Comparison of ENCODE assay signal across 26 mouse cellular contexts in genomic region chr6:33806072-33806782, GRCm38 (mm10).
DNase-seq lines count a peak whose midpoint lies in the region; ATAC-seq and TF ChIP-seq lines count a peak whose summit lies in the region.
"Had no signal": no experiment of that assay in that cellular context is flagged by ENCODE, and none has a peak within 500 bp of the region (broad histone marks: within the 10 kb centered on the region; RNA-seq: fewer than 3 reads in every experiment).

No protein-coding gene starts in this region.

- TF ChIP-seq RAD21 in MEL (IDR thresholded peaks at IDR 0.05; ENCODE audit: low read depth, low read length): no peak; the same call in 1 of the 2 replicates

- peak; percentile 30 for ATAC-seq in inflammation-experienced regulatory T-cells, adult 6 months
- ATAC-seq in CD4-positive, CD25-positive, alpha-beta regulatory T cell, adult 4 months: no peak
- ATAC-seq: forebrain, embryonic 13.5 days; intestine, embryonic 15.5 days; midbrain, embryonic 13.5 days; Patski had no signal

- peak; percentile 39 to 48 for DNase-seq in cerebellum, adult 18-20 months
- no peak for DNase-seq in cerebellum, postnatal 4 days (ENCODE audit: low spot score in 2 of 2)
- DNase-seq in MEL (ENCODE audit: low read depth, low spot score): peak; percentile 69
- DNase-seq in cerebellum, adult 9-11 months: peak; percentile 55
- no peak for DNase-seq in embryo, embryonic 10.5 days (ENCODE audit: low spot score)
- DNase-seq in adrenal gland, adult 18-20 months (ENCODE audit: low spot score in 2 of 2): no peak
- DNase-seq: adrenal gland, postnatal 25 days; heart, adult 2 months; heart, postnatal 4 days; kidney, adult 2 months; kidney, postnatal 36 days; lung, postnatal 4 days; right cerebral cortex, postnatal 25 days; thymus, postnatal 14 days had no signal

- H3K9me3 ChIP-seq in MEL (replicated peaks; ENCODE audit: insufficient read depth, low read length): no peaks in the 10 kb centered on the region
- H3K9me3 ChIP-seq: forebrain, embryonic 13.5 days; heart, embryonic 12.5 days; hindbrain, embryonic 15.5 days; intestine, embryonic 15.5 days; limb, embryonic 13.5 days; midbrain, embryonic 13.5 days; neural tube, embryonic 15.5 days; stomach, embryonic 15.5 days had no signal

- peaks cover 0 to 14% of the 10 kb centered on the region in 2 experiments; a peak in 2 of 4 replicates for H3K36me3 ChIP-seq in MEL (ENCODE audit: control insufficient read depth in 1 of 2, insufficient read depth in 2 of 2, low read length in 2 of 2)
- H3K36me3 ChIP-seq: heart, embryonic 12.5 days; hindbrain, embryonic 15.5 days; intestine, embryonic 15.5 days; limb, embryonic 13.5 days; midbrain, embryonic 13.5 days; neural tube, embryonic 15.5 days; stomach, embryonic 15.5 days had no signal

- H3K4me3 ChIP-seq in MEL (ENCODE audit: control insufficient read depth in 1 of 2, insufficient read depth in 1 of 2, low read depth in 2 of 2, low read length in 2 of 2): no peak overlapping the region
- H3K4me3 ChIP-seq: forebrain, embryonic 13.5 days; heart, adult 2 months; heart, embryonic 12.5 days; hindbrain, embryonic 15.5 days; intestine, embryonic 15.5 days; layer of hippocampus, adult 2 months; limb, embryonic 13.5 days; midbrain, embryonic 13.5 days; neural tube, embryonic 15.5 days; stomach, embryonic 15.5 days had no signal

- H3K4me1 ChIP-seq in MEL (ENCODE audit: control insufficient read depth in 1 of 2, insufficient read depth in 2 of 2, low read length in 2 of 2): peaks cover 0 to 11% of the 10 kb centered on the region in 2 experiments; a peak in 2 of 4 replicates
- H3K4me1 ChIP-seq: hindbrain, embryonic 15.5 days; intestine, embryonic 15.5 days; limb, embryonic 13.5 days; neural tube, embryonic 15.5 days; stomach, embryonic 15.5 days had no signal

- TF ChIP-seq POLR2A in MEL (IDR thresholded peaks at IDR 0.05; ENCODE audit: control insufficient read depth in 1 of 2, insufficient read depth in 1 of 2, low read depth in 1 of 2, low read length in 2 of 2, poor library complexity in 1 of 2): no peak

- H3K27ac ChIP-seq in MEL (ENCODE audit: control insufficient read depth, low read depth, low read length): no peak overlapping the region
- H3K27ac ChIP-seq: forebrain, embryonic 13.5 days; heart, adult 2 months; hindbrain, embryonic 15.5 days; intestine, embryonic 15.5 days; limb, embryonic 13.5 days; midbrain, embryonic 13.5 days; neural tube, embryonic 15.5 days; stomach, embryonic 15.5 days had no signal

- TF ChIP-seq EP300 in MEL (IDR thresholded peaks at IDR 0.05; ENCODE audit: low read depth in 1 of 2, low read length in 2 of 2): peak; percentile 75 to 83

- H3K79me2 ChIP-seq in MEL (ENCODE audit: control insufficient read depth, insufficient read depth, low read length, poor library complexity): no peaks in the 10 kb centered on the region

- no peaks in the 10 kb centered on the region for H3K27me3 ChIP-seq in MEL (ENCODE audit: control insufficient read depth in 1 of 2, insufficient read depth in 2 of 2, low read length in 2 of 2)
- H3K27me3 ChIP-seq: forebrain, embryonic 13.5 days; heart, embryonic 12.5 days; hindbrain, embryonic 15.5 days; intestine, embryonic 15.5 days; limb, embryonic 13.5 days; midbrain, embryonic 13.5 days; neural tube, embryonic 15.5 days; Patski; stomach, embryonic 15.5 days had no signal

- TF ChIP-seq CTCF in MEL (IDR thresholded peaks at IDR 0.05 in 2 of 3, conservative IDR thresholded peaks at IDR 0.05 in 1 of 3; ENCODE audit: control insufficient read depth in 1 of 3, insufficient read depth in 1 of 3, low read depth in 2 of 3, low read length in 3 of 3, poor library complexity in 1 of 3, severe bottlenecking in 1 of 3): no peak

- no peak overlapping the region for H3K9ac ChIP-seq in MEL (ENCODE audit: control insufficient read depth, low read depth, low read length, poor library complexity, severe bottlenecking)
- H3K9ac ChIP-seq: forebrain, embryonic 13.5 days; heart, embryonic 12.5 days; hindbrain, embryonic 15.5 days; intestine, embryonic 15.5 days; limb, embryonic 13.5 days; midbrain, embryonic 13.5 days; neural tube, embryonic 15.5 days; stomach, embryonic 15.5 days had no signal

TF ChIP-seq in MEL, 35 proteins besides CTCF, POLR2A, EP300 and RAD21:
- TF ChIP-seq ELF1 (IDR thresholded peaks at IDR 0.05; ENCODE audit: low read depth, low read length): no peak
- peak; percentile 97 for TF ChIP-seq RCOR1 (IDR thresholded peaks at IDR 0.05; ENCODE audit: low read depth, low read length)
- 0 out of 2 replicates have a peak, but pooled peaks have one; percentile 34 for TF ChIP-seq MYC (IDR thresholded peaks at IDR 0.05; ENCODE audit: low read depth, low read length)
- TF ChIP-seq SIN3A (IDR thresholded peaks at IDR 0.05; ENCODE audit: low read length): no peak
- peak; percentile 36; the same call in 1 of the 2 replicates for TF ChIP-seq ETS1 (IDR thresholded peaks at IDR 0.05; ENCODE audit: low read depth, low read length)
- TF ChIP-seq SMC3 (IDR thresholded peaks at IDR 0.05; ENCODE audit: low read depth, low read length): no peak
- 0 out of 2 replicates have a peak, but pooled peaks have one; percentile 36 for TF ChIP-seq MYB (IDR thresholded peaks at IDR 0.05; ENCODE audit: low read depth, low read length)
- 0 out of 2 replicates have a peak, but pooled peaks have one; percentile 16 for TF ChIP-seq MAFK (IDR thresholded peaks at IDR 0.05; ENCODE audit: borderline replicate concordance, low read depth, low read length)
- peak; percentile 42; the same call in 1 of the 2 replicates for TF ChIP-seq TBP (IDR thresholded peaks at IDR 0.05; ENCODE audit: low read depth, low read length)
- no peak for TF ChIP-seq GABPA (IDR thresholded peaks at IDR 0.05; ENCODE audit: low read depth, low read length)
- no peak for TF ChIP-seq MEF2A (IDR thresholded peaks at IDR 0.05; ENCODE audit: extremely low read depth, insufficient replicate concordance, low read depth, low read length, poor library complexity, severe bottlenecking)
- no peak for TF ChIP-seq ZC3H11A (IDR thresholded peaks at IDR 0.05; ENCODE audit: low read depth, low read length)
- TF ChIP-seq JUND (IDR thresholded peaks at IDR 0.05; ENCODE audit: low read depth, low read length): no peak
- no peak for TF ChIP-seq POLR2AphosphoS2 (IDR thresholded peaks at IDR 0.05; ENCODE audit: low read length)
- TF ChIP-seq KAT2A (conservative IDR thresholded peaks at IDR 0.05; ENCODE audit: low read depth, low read length): no peak
- peak; percentile 77 for TF ChIP-seq GATA1 (IDR thresholded peaks at IDR 0.05; ENCODE audit: low read depth, low read length)
- TF ChIP-seq ZNF384 (IDR thresholded peaks at IDR 0.05; ENCODE audit: low read depth, low read length): no peak

Comparison
In these comparisons a context has a peak if more than half of its experiments do, and no peak if none do; other contexts are left out.
1. DNase-seq: peak in cerebellum, adult 18-20 months (2 of 2), MEL (single experiment) and cerebellum, adult 9-11 months (single experiment); none in cerebellum, postnatal 4 days (0 of 2), embryo, embryonic 10.5 days (single experiment) and adrenal gland, adult 18-20 months (0 of 2).